Mouse (Mus musculus): ENCODE measurements at regions not wholly inside any gene's neighbourhood (a gene's known extent, or its start where the extent isn't known, plus 50 kb on each side); places are given as distances from the start of the nearest gene placed in this dataset.
A peak's percentile ranks its signal among the peaks of the same experiment; 100 is the strongest.
"Not testable (repeated sequence)": the region's sequence is repeated elsewhere in the genome, so short reads cannot be mapped to it uniquely, and the experiment has no call there.

GRCm38 (mm10) chr11:29628476-29628875 is 64.3 kb upstream of the Rtn4 start:
- H3K4me1 ChIP-seq (replicated peaks) = no peaks in the 10 kb centered on the region
- no peak for ATAC-seq
- H3K27me3 ChIP-seq = no peaks in the 10 kb centered on the region
- no peak overlapping the region for H3K9ac ChIP-seq (replicated peaks)
- H3K36me3 ChIP-seq = no peaks in the 10 kb centered on the region
- H3K27ac ChIP-seq = no peak overlapping the region
- H3K4me2 ChIP-seq (replicated peaks) = no peak overlapping the region
- no peaks in the 10 kb centered on the region for H3K9me3 ChIP-seq
- no peak overlapping the region for H3K4me3 ChIP-seq (replicated peaks)
- WGBS = 83% methylated on average over 2 of the region's 2 CpGs

- Histone ChIP-seq H3K4me1 (replicated peaks) (peaks cover 5% of the 10 kb centered on the region; the same call in 1 of the 2 replicates), H3K4me2 (replicated peaks) (no peak overlapping the region), H3K9me3 (no peaks in the 10 kb centered on the region), H3K27ac (no peak overlapping the region), H3K36me3 (no peaks in the 10 kb centered on the region), H3K9ac (replicated peaks) (no peak overlapping the region), H3K27me3 (no peaks in the 10 kb centered on the region), H3K4me3 (replicated peaks) (no peak overlapping the region)
- no peak for ATAC-seq
- 82% methylated on average over 1 of the region's 1 CpGs for WGBS
Measured at GRCm38 (mm10) chr11:29632486-29632885, 60.3 kb upstream of the Rtn4 start.

GRCm38 (mm10) chr11:29633288-29633687 is 59.5 kb upstream of the Rtn4 start:
- H3K4me1 ChIP-seq (replicated peaks); H3K9me3 ChIP-seq; H3K36me3 ChIP-seq; H3K4me2 ChIP-seq (replicated peaks); H3K27ac ChIP-seq; ATAC-seq; H3K4me3 ChIP-seq (replicated peaks); H3K9ac ChIP-seq (replicated peaks); H3K27me3 ChIP-seq: not testable (repeated sequence)
- WGBS = 85% methylated on average over 1 of the region's 1 CpGs

GRCm38 (mm10) chr11:29636759-29637200 is 56.0 kb upstream of the Rtn4 start:
- no peaks in the 10 kb centered on the region for H3K27me3 ChIP-seq
- H3K36me3 ChIP-seq = no peaks in the 10 kb centered on the region
- no peak overlapping the region for H3K4me2 ChIP-seq (replicated peaks)
- 33% methylated on average over 6 of the region's 6 CpGs for WGBS
- H3K4me1 ChIP-seq (replicated peaks) = peaks cover 5% of the 10 kb centered on the region
- H3K4me3 ChIP-seq (replicated peaks) = no peak overlapping the region
- 0 out of 2 replicates have a peak, but pooled peaks have one; percentile 58 for ATAC-seq
- no peak overlapping the region for H3K9ac ChIP-seq (replicated peaks)
- H3K9me3 ChIP-seq = no peaks in the 10 kb centered on the region
- no peak overlapping the region for H3K27ac ChIP-seq

- no peak for ATAC-seq
- Histone ChIP-seq H3K4me2 (replicated peaks) (no peak overlapping the region), H3K27me3 (no peaks in the 10 kb centered on the region), H3K4me3 (replicated peaks) (no peak overlapping the region), H3K9ac (replicated peaks) (no peak overlapping the region), H3K36me3 (no peaks in the 10 kb centered on the region), H3K9me3 (no peaks in the 10 kb centered on the region), H3K4me1 (replicated peaks) (peaks cover 5% of the 10 kb centered on the region), H3K27ac (no peak overlapping the region)
- 76% methylated on average over 8 of the region's 8 CpGs for WGBS
Measured at GRCm38 (mm10) chr11:29638093-29638669, 54.6 kb upstream of the Rtn4 start.

- no peaks in the 10 kb centered on the region for H3K27me3 ChIP-seq
- no peak overlapping the region for H3K4me3 ChIP-seq (replicated peaks)
- no peak overlapping the region for H3K9ac ChIP-seq (replicated peaks)
- ATAC-seq = no peak
- H3K36me3 ChIP-seq = no peaks in the 10 kb centered on the region
- 47% methylated on average over 2 of the region's 2 CpGs for WGBS
- peaks cover 5% of the 10 kb centered on the region for H3K4me1 ChIP-seq (replicated peaks)
- H3K4me2 ChIP-seq (replicated peaks) = no peak overlapping the region
- no peak overlapping the region for H3K27ac ChIP-seq
- H3K9me3 ChIP-seq = no peaks in the 10 kb centered on the region
Measured at GRCm38 (mm10) chr11:29638861-29639260, 53.9 kb upstream of the Rtn4 start.
